Mouse (Mus musculus): Measurements from ENCODE around the gene Gabbr2.

- TF ChIP-seq POLR2A (IDR thresholded peaks at IDR 0.05; ENCODE audit: control insufficient read depth, low read depth, low read length) (no peak), CTCF (IDR thresholded peaks at IDR 0.05; ENCODE audit: control insufficient read depth, insufficient read depth, insufficient replicate concordance, low read depth, low read length) (no peak)
These were observed 162.0 kb downstream of the Gabbr2 start for GRCm38 (mm10) chr4:46829656-46830055.

Measured in testis, adult 2 months (tissue).